19 mouse cellular contexts compared by ENCODE assay signal in the genomic region with DNA sequence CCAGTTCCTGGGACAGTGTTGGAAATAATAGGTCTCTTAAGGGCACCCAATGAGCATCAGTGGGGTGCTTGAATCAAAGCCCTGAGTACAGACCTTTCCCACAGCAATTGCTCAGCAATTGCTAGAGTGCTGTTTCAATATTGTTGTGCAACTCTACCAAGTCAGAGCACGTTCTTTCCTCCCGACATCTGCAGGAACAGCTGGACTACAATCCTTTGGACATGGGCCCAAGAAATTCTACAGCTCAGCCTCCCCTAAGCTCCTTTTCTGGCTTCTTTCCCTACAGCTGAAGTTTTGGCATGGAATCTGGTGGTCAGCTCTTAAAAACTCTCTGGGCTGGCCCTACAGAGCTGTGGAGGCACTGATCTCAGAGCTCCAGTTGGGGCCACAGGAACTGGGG. TPM values are rescaled to one million over a fixed set of nuclear protein-coding genes. Genes with fewer than 3 reads are reported as not detected.
DNase-seq lines count a peak whose midpoint lies in the region; ATAC-seq and TF ChIP-seq lines count a peak whose summit lies in the region.
"Had no signal": no experiment of that assay in that cellular context is flagged by ENCODE, and none has a peak within 500 bp of the region (broad histone marks: within the 10 kb centered on the region; RNA-seq: fewer than 3 reads in every experiment).

No protein-coding gene starts in this region.

- H3K27ac ChIP-seq in stomach, embryonic 15.5 days: no peak overlapping the region
- H3K27ac ChIP-seq in stomach, postnatal 0 days (replicated peaks): no peak overlapping the region
- H3K27ac ChIP-seq in stomach, embryonic 16.5 days (ENCODE audit: low read length): no peak overlapping the region
- no peak overlapping the region for H3K27ac ChIP-seq in cerebellum, adult 2 months (ENCODE audit: insufficient read depth, low read length)
- H3K27ac ChIP-seq: embryonic facial prominence, embryonic 12.5 days; kidney, embryonic 15.5 days had no signal

- no peak for TF ChIP-seq EP300 in stomach, postnatal 0 days (optimal IDR thresholded peaks at IDR 0.05)

- H3K9ac ChIP-seq in stomach, embryonic 15.5 days: no peak overlapping the region
- no peak overlapping the region for H3K9ac ChIP-seq in stomach, postnatal 0 days (ENCODE audit: low read length)
- H3K9ac ChIP-seq in stomach, embryonic 16.5 days (ENCODE audit: low read length): no peak overlapping the region
- H3K9ac ChIP-seq: embryonic facial prominence, embryonic 12.5 days; kidney, embryonic 15.5 days had no signal

- no peak for TF ChIP-seq POLR2A in lung, adult 2 months (IDR thresholded peaks at IDR 0.05; ENCODE audit: borderline replicate concordance, extremely low read depth, low read depth, low read length)
- no peak for TF ChIP-seq POLR2A in cerebellum, adult 2 months (IDR thresholded peaks at IDR 0.05; ENCODE audit: borderline replicate concordance, insufficient read depth, low read length)

- 33% methylated on average over 2 of the region's 2 CpGs for WGBS in stomach, embryonic 15.5 days
- 24% methylated on average over 2 of the region's 2 CpGs for WGBS in stomach, postnatal 0 days
- 46% methylated on average over 2 of the region's 2 CpGs for WGBS in lung, adult 2 months
- WGBS in stomach, embryonic 16.5 days: 71% methylated on average over 2 of the region's 2 CpGs
- WGBS in cerebellum, adult 2 months: 10% methylated on average over 2 of the region's 2 CpGs

- H3K9me3 ChIP-seq in stomach, embryonic 15.5 days: no peaks in the 10 kb centered on the region
- no peaks in the 10 kb centered on the region for H3K9me3 ChIP-seq in stomach, postnatal 0 days (ENCODE audit: control insufficient read depth, low read length)
- H3K9me3 ChIP-seq in stomach, embryonic 16.5 days (replicated peaks; ENCODE audit: control insufficient read depth, low read length): no peaks in the 10 kb centered on the region
- H3K9me3 ChIP-seq: embryonic facial prominence, embryonic 12.5 days; kidney, embryonic 15.5 days had no signal

- no peak overlapping the region for H3K4me3 ChIP-seq in stomach, embryonic 15.5 days (replicated peaks)
- no peak overlapping the region for H3K4me3 ChIP-seq in stomach, postnatal 0 days (ENCODE audit: low read depth, low read length)
- H3K4me3 ChIP-seq in lung, adult 2 months (replicated peaks; ENCODE audit: extremely low read depth, low read depth, low read length): no peak overlapping the region
- no peak overlapping the region for H3K4me3 ChIP-seq in stomach, embryonic 16.5 days (replicated peaks; ENCODE audit: low read length)
- H3K4me3 ChIP-seq in cerebellum, adult 2 months (replicated peaks; ENCODE audit: insufficient read depth, low read depth, low read length): no peak overlapping the region
- H3K4me3 ChIP-seq: embryonic facial prominence, embryonic 12.5 days; kidney, embryonic 15.5 days; megakaryocyte, embryonic 14.5 days had no signal

- H3K4me1 ChIP-seq in stomach, embryonic 15.5 days: 0 out of 2 replicates have a peak, but pooled peaks cover 7% of the 10 kb centered on the region
- no peaks in the 10 kb centered on the region for H3K4me1 ChIP-seq in stomach, postnatal 0 days (replicated peaks; ENCODE audit: control insufficient read depth, insufficient read depth)
- 0 out of 2 replicates have a peak, but pooled peaks cover 4% of the 10 kb centered on the region for H3K4me1 ChIP-seq in lung, adult 2 months (ENCODE audit: control insufficient read depth, insufficient read depth, low read length)
- H3K4me1 ChIP-seq in stomach, embryonic 16.5 days (ENCODE audit: control insufficient read depth, insufficient read depth, low read length): no peaks in the 10 kb centered on the region
- no peaks in the 10 kb centered on the region for H3K4me1 ChIP-seq in cerebellum, adult 2 months (ENCODE audit: control insufficient read depth, insufficient read depth, low read length)
- H3K4me1 ChIP-seq: embryonic facial prominence, embryonic 12.5 days; kidney, embryonic 15.5 days; megakaryocyte, embryonic 14.5 days had no signal

- TF ChIP-seq CTCF in stomach, postnatal 0 days (IDR thresholded peaks at IDR 0.05; ENCODE audit: low read depth): no peak
- TF ChIP-seq CTCF in lung, adult 2 months (IDR thresholded peaks at IDR 0.05; ENCODE audit: insufficient read depth, low read length): no peak
- TF ChIP-seq CTCF in cerebellum, adult 2 months (IDR thresholded peaks at IDR 0.05; ENCODE audit: borderline replicate concordance, insufficient read depth, low read depth, low read length): no peak

- no peak overlapping the region for H3K4me2 ChIP-seq in stomach, embryonic 15.5 days
- no peak overlapping the region for H3K4me2 ChIP-seq in stomach, postnatal 0 days (replicated peaks; ENCODE audit: low read depth)
- no peak overlapping the region for H3K4me2 ChIP-seq in stomach, embryonic 16.5 days (ENCODE audit: low read depth, low read length)
- H3K4me2 ChIP-seq: embryonic facial prominence, embryonic 12.5 days; kidney, embryonic 15.5 days had no signal

- peak; percentile 51 for DNase-seq in gastrocnemius, adult 18-20 months (ENCODE audit: low spot score)
- DNase-seq in gastrocnemius, postnatal 10 days: no peak
- no peak for DNase-seq in stomach, postnatal 0 days (ENCODE audit: low spot score)
- DNase-seq in lung, adult 2 months: peak; percentile 15
- DNase-seq in layer of hippocampus, adult 9-10 months (ENCODE audit: low spot score): no peak
- DNase-seq in cerebellum, adult 2 months: no peak
- DNase-seq: adrenal gland, adult 2 months; cerebellum, adult 9-11 months; right cerebral cortex, postnatal 14 days; thymus, postnatal 14 days had no signal

- H3K27me3 ChIP-seq in stomach, embryonic 15.5 days (replicated peaks): no peaks in the 10 kb centered on the region
- no peaks in the 10 kb centered on the region for H3K27me3 ChIP-seq in stomach, postnatal 0 days (ENCODE audit: control insufficient read depth, insufficient read depth, low read length)
- H3K27me3 ChIP-seq in stomach, embryonic 16.5 days (ENCODE audit: control insufficient read depth, insufficient read depth, low read length): no peaks in the 10 kb centered on the region
- no peaks in the 10 kb centered on the region for H3K27me3 ChIP-seq in cerebellum, adult 2 months (ENCODE audit: control insufficient read depth, insufficient read depth, low read length)
- H3K27me3 ChIP-seq: embryonic facial prominence, embryonic 12.5 days; kidney, embryonic 15.5 days; megakaryocyte, embryonic 14.5 days had no signal

- no peaks in the 10 kb centered on the region for H3K36me3 ChIP-seq in stomach, embryonic 15.5 days
- H3K36me3 ChIP-seq in stomach, postnatal 0 days (ENCODE audit: control insufficient read depth, insufficient read depth, low read length): no peaks in the 10 kb centered on the region
- no peaks in the 10 kb centered on the region for H3K36me3 ChIP-seq in stomach, embryonic 16.5 days (ENCODE audit: control insufficient read depth, insufficient read depth, low read length)
- H3K36me3 ChIP-seq: embryonic facial prominence, embryonic 12.5 days; kidney, embryonic 15.5 days had no signal

- peak; percentile 60; the same call in 1 of the 2 replicates for ATAC-seq in stomach, embryonic 15.5 days (ENCODE audit: insufficient read depth, low FRiP score, low read depth)
- no peak; the same call in 1 of the 2 replicates for ATAC-seq in stomach, postnatal 0 days (ENCODE audit: low FRiP score, low TSS enrichment)
- ATAC-seq in stomach, embryonic 16.5 days (ENCODE audit: insufficient read depth, low FRiP score): 0 out of 2 replicates have a peak, but pooled peaks have one; percentile 33

RNA-seq across cellular contexts. Expression of a gene that starts 2.8 kb away (rescaled TPM):
- total RNA-seq in gastrocnemius, adult 18-20 months (2021): not detected
- total RNA-seq in gastrocnemius, postnatal 10 days (2021): not detected
- 0.71 and 1.3 TPM in 2 replicates for polyA plus RNA-seq in stomach, embryonic 15.5 days (2015; fragmentation: Nextera tagmentation; extraction: Ambion mirVana)
- polyA plus RNA-seq in stomach, postnatal 0 days (2015; fragmentation: Nextera tagmentation; extraction: Ambion mirVana): not detected in 2 replicates
- polyA plus RNA-seq in lung, adult 2 months (2012; rRNA removed): not detected in 2 replicates
- polyA plus RNA-seq in stomach, embryonic 16.5 days (2015; fragmentation: Nextera tagmentation; extraction: Ambion mirVana): 0.19 and 0.50 TPM in 2 replicates
- polyA plus RNA-seq in cerebellum, adult 2 months (2012; rRNA removed): not detected in 2 replicates
- total RNA-seq: adrenal gland, adult 2 months; hematopoietic stem cell, adult 5-6 weeks had no signal
- polyA plus RNA-seq: adrenal gland, adult 2 months; embryonic facial prominence, embryonic 12.5 days; frontal cortex, adult 2 months; kidney, embryonic 15.5 days; limb, embryonic 11.5 days; neural tube, embryonic 11.5 days had no signal

RNA-seq across cellular contexts. Expression of a gene that starts 16.2 kb away (rescaled TPM):
- total RNA-seq in gastrocnemius, adult 18-20 months (2021): not detected
- under 1 TPM in 1 of 2 experiments, not detected in 1; 0.16 TPM for total RNA-seq in gastrocnemius, postnatal 10 days (2021)
- polyA plus RNA-seq in stomach, embryonic 15.5 days (2015; fragmentation: Nextera tagmentation; extraction: Ambion mirVana): 300 and 304 TPM in 2 replicates
- 0.22 TPM in 1 of 2 replicates, not detected in the other for polyA plus RNA-seq in stomach, postnatal 0 days (2015; fragmentation: Nextera tagmentation; extraction: Ambion mirVana)
- 0.07 TPM in 1 of 2 replicates, not detected in the other for polyA plus RNA-seq in lung, adult 2 months (2012; rRNA removed)
- polyA plus RNA-seq in stomach, embryonic 16.5 days (2015; fragmentation: Nextera tagmentation; extraction: Ambion mirVana): 142 and 172 TPM in 2 replicates
- not detected in 2 replicates for polyA plus RNA-seq in cerebellum, adult 2 months (2012; rRNA removed)
- total RNA-seq: hematopoietic stem cell, adult 5-6 weeks had no signal
- polyA plus RNA-seq: frontal cortex, adult 2 months had no signal

RNA-seq across cellular contexts. Expression of a gene that starts 22.1 kb away (rescaled TPM):
- not detected for total RNA-seq in gastrocnemius, adult 18-20 months (2021)
- total RNA-seq in gastrocnemius, postnatal 10 days (2021): not detected
- polyA plus RNA-seq in stomach, embryonic 15.5 days (2015; fragmentation: Nextera tagmentation; extraction: Ambion mirVana): not detected in 2 replicates
- polyA plus RNA-seq in stomach, postnatal 0 days (2015; fragmentation: Nextera tagmentation; extraction: Ambion mirVana): not detected in 2 replicates
- not detected in 2 replicates for polyA plus RNA-seq in lung, adult 2 months (2012; rRNA removed)
- polyA plus RNA-seq in stomach, embryonic 16.5 days (2015; fragmentation: Nextera tagmentation; extraction: Ambion mirVana): not detected in 2 replicates
- not detected in 2 replicates for polyA plus RNA-seq in cerebellum, adult 2 months (2012; rRNA removed)
- total RNA-seq: adrenal gland, adult 2 months; hematopoietic stem cell, adult 5-6 weeks had no signal
- polyA plus RNA-seq: adrenal gland, adult 2 months; embryonic facial prominence, embryonic 12.5 days; frontal cortex, adult 2 months; kidney, embryonic 15.5 days; limb, embryonic 11.5 days; neural tube, embryonic 11.5 days had no signal

RNA-seq across cellular contexts. Expression of a gene that starts 41.9 kb away (rescaled TPM):
- under 1 TPM in 1 of 2 experiments, not detected in 1; 0.26 TPM for total RNA-seq in gastrocnemius, adult 18-20 months (2021)
- not detected for total RNA-seq in gastrocnemius, postnatal 10 days (2021)
- polyA plus RNA-seq in stomach, embryonic 15.5 days (2015; fragmentation: Nextera tagmentation; extraction: Ambion mirVana): 2.8 and 4.6 TPM in 2 replicates
- 0.10 and 0.13 TPM in 2 replicates for polyA plus RNA-seq in stomach, postnatal 0 days (2015; fragmentation: Nextera tagmentation; extraction: Ambion mirVana)
- 0.10 and 0.22 TPM in 2 replicates for polyA plus RNA-seq in lung, adult 2 months (2012; rRNA removed)
- polyA plus RNA-seq in stomach, embryonic 16.5 days (2015; fragmentation: Nextera tagmentation; extraction: Ambion mirVana): 2.0 and 3.3 TPM in 2 replicates
- polyA plus RNA-seq in cerebellum, adult 2 months (2012; rRNA removed): not detected in 2 replicates
- total RNA-seq: hematopoietic stem cell, adult 5-6 weeks had no signal
- polyA plus RNA-seq: adrenal gland, adult 2 months; embryonic facial prominence, embryonic 12.5 days had no signal

Comparison
In these comparisons a context has a peak if more than half of its experiments do, and no peak if none do; other contexts are left out.
1. DNase-seq: peak in gastrocnemius, adult 18-20 months (single experiment) and lung, adult 2 months (single experiment); none in gastrocnemius, postnatal 10 days (single experiment), stomach, postnatal 0 days (single experiment), layer of hippocampus, adult 9-10 months (single experiment) and cerebellum, adult 2 months (0 of 2).
2. RNA of a gene that starts 16.2 kb away (polyA plus RNA-seq): 300 to 304 TPM in stomach, embryonic 15.5 days and 142 to 172 TPM in stomach, embryonic 16.5 days; 0.07 TPM in lung, adult 2 months, 0.22 TPM in stomach, postnatal 0 days and not detected in cerebellum, adult 2 months; every median in the first group is over 100 times any median in the second.